Mouse (Mus musculus) stomach, embryonic 15.5 days (tissue): ENCODE data around the gene Itfg2. TPM values are rescaled to one million over a fixed set of nuclear protein-coding genes. Genes with fewer than 3 reads are reported as not detected.

ENCODE experiments used
- ATAC-seq: fragments of 200-750 bp; cut with Nextera tagmentation; 2 replicates; pipeline ENCODE4 v1.8.0; 2017; ENCODE audit warnings: low read depth, moderate number of reproducible peaks, moderate TSS enrichment; ENCODE audit not compliant: insufficient read depth, low FRiP score
- H3K27ac ChIP-seq: fragments of 300-500 bp; sonication (generic); 2 replicates; pipeline ENCODE4 v1.5.1; 2015; ENCODE audit warnings: mild to moderate bottlenecking, inconsistent platforms
- H3K27me3 ChIP-seq: fragments of 300-500 bp; sonication (generic); replicated peaks from 2 replicates; pipeline ENCODE4 v1.6.1; 2015; ENCODE audit warnings: inconsistent platforms
- H3K36me3 ChIP-seq: fragments of 300-500 bp; sonication (generic); 2 replicates; pipeline ENCODE4 v1.6.1; 2015; ENCODE audit warnings: inconsistent platforms
- H3K4me1 ChIP-seq: fragments of 300-500 bp; sonication (generic); 2 replicates; pipeline ENCODE4 v1.6.1; 2015; ENCODE audit warnings: inconsistent platforms
- H3K4me2 ChIP-seq: fragments of 300-500 bp; sonication (generic); 2 replicates; pipeline ENCODE4 v1.6.1; 2015; ENCODE audit warnings: mild to moderate bottlenecking, inconsistent platforms
- H3K4me3 ChIP-seq: fragments of 300-500 bp; sonication (generic); replicated peaks from 2 replicates; pipeline ENCODE4 v1.5.1; 2015; ENCODE audit warnings: inconsistent platforms
- H3K9ac ChIP-seq: fragments of 300-500 bp; sonication (generic); 2 replicates; pipeline ENCODE4 v1.6.1; 2015; ENCODE audit warnings: inconsistent platforms
- H3K9me3 ChIP-seq: fragments of 300-500 bp; sonication (generic); 2 replicates; pipeline ENCODE4 v1.6.1; 2016; ENCODE audit warnings: inconsistent platforms
- WGBS: fragments of 180-500 bp; shearing (Covaris S2); methylation state at CpG from one replicate; pipeline ENCODE4 v1.1.7; 2015; 5-methylcytosine and 5-hydroxymethylcytosine counted together
- polyA plus RNA-seq: library from polyadenylated mRNA; unstranded; fragments of >200 nt; fragmentation: Nextera tagmentation; extraction: Ambion mirVana; gene quantifications from 2 replicates; pipeline ENCODE4 v1.2.1, GENCODE M21; 2015

Gene Itfg2
- polyA plus RNA-seq, 1 experiment from 2014 or later, result 29.0 TPM

GRCm38 (mm10) chr6:128376371-128377085, 48.2 kb downstream of the Itfg2 start:
- Histone ChIP-seq H3K4me1 (no peaks in the 10 kb centered on the region), H3K27me3 (no peaks in the 10 kb centered on the region), H3K27ac (0 out of 2 replicates have a peak overlapping the region, but pooled peaks have one; percentile 48), H3K36me3 (peaks cover 41% of the 10 kb centered on the region), H3K9me3 (no peaks in the 10 kb centered on the region), H3K4me3 (no peak overlapping the region), H3K9ac (no peak overlapping the region), H3K4me2 (no peak overlapping the region)
- ATAC-seq, result no peak
- 81% methylated on average over 17 of the region's 17 CpGs for WGBS

GRCm38 (mm10) chr6:128375192-128375591, 49.5 kb downstream of the Itfg2 start, which contains the start of the genes Tex52 and Gm44596:
Gene Tex52 (plus strand): TSS chr6:128375456.
Gene Gm44596 (plus strand): TSS chr6:128375503.
- H3K4me2 ChIP-seq, result no peak within 1 kb of the TSS
- H3K9ac ChIP-seq, result no peak within 1 kb of the TSS
- no peaks in the 10 kb centered on the region for H3K27me3 ChIP-seq
- no peak within 1 kb of the TSS for H3K4me3 ChIP-seq
- H3K4me1 ChIP-seq, result no peaks in the 10 kb centered on the region
- H3K36me3 ChIP-seq, result peaks cover 54% of the 10 kb centered on the region
- 0 out of 2 replicates have a peak within 1 kb of the TSS, but pooled peaks have one; percentile 48 for H3K27ac ChIP-seq
- no peaks in the 10 kb centered on the region for H3K9me3 ChIP-seq
- WGBS, result 50% methylated on average over 6 of the region's 6 CpGs
- ATAC-seq, result no peak

GRCm38 (mm10) chr6:128370040-128370439, 54.7 kb downstream of the Itfg2 start:
- no peak for ATAC-seq
- Histone ChIP-seq H3K27me3 (no peaks in the 10 kb centered on the region), H3K4me3 (no peak overlapping the region)

GRCm38 (mm10) chr6:128366466-128366865, 58.3 kb downstream of the Itfg2 start:
- H3K4me1 ChIP-seq, result peaks cover 8% of the 10 kb centered on the region
- peaks cover 36% of the 10 kb centered on the region for H3K36me3 ChIP-seq
- H3K27me3 ChIP-seq, result no peaks in the 10 kb centered on the region
- no peaks in the 10 kb centered on the region for H3K9me3 ChIP-seq
- 93% methylated on average over 5 of the region's 5 CpGs for WGBS
- no peak overlapping the region for H3K4me2 ChIP-seq
- H3K27ac ChIP-seq, result no peak overlapping the region
- no peak for ATAC-seq
- H3K9ac ChIP-seq, result no peak overlapping the region
- no peak overlapping the region for H3K4me3 ChIP-seq

More at GRCm38 (mm10) chr6:128370040-128370439, 54.7 kb downstream of the Itfg2 start:
- Histone ChIP-seq H3K9me3 (no peaks in the 10 kb centered on the region), H3K4me2 (no peak overlapping the region), H3K27ac (no peak overlapping the region), H3K9ac (no peak overlapping the region), H3K36me3 (peaks cover 70% of the 10 kb centered on the region), H3K4me1 (no peaks in the 10 kb centered on the region)
- 88% methylated on average over 5 of the region's 5 CpGs for WGBS

GRCm38 (mm10) chr6:128364721-128365120, 60.0 kb downstream of the Itfg2 start:
- H3K4me1 ChIP-seq, result peaks cover 14% of the 10 kb centered on the region
- no peak overlapping the region for H3K9ac ChIP-seq
- H3K36me3 ChIP-seq, result peaks cover 19% of the 10 kb centered on the region
- no peak overlapping the region for H3K4me3 ChIP-seq
- H3K9me3 ChIP-seq, result no peaks in the 10 kb centered on the region
- H3K27ac ChIP-seq, result no peak overlapping the region
- 67% methylated on average over 6 of the region's 6 CpGs for WGBS
- H3K4me2 ChIP-seq, result no peak overlapping the region
- no peaks in the 10 kb centered on the region for H3K27me3 ChIP-seq
- ATAC-seq, result no peak

GRCm38 (mm10) chr6:128363007-128363825, 61.5 kb downstream of the Itfg2 start:
- Histone ChIP-seq H3K9me3 (no peaks in the 10 kb centered on the region), H3K9ac (peak overlapping the region; percentile 82), H3K4me1 (peaks cover 14% of the 10 kb centered on the region), H3K4me3 (peak overlapping the region; percentile 94), H3K36me3 (peaks cover 22% of the 10 kb centered on the region), H3K4me2 (peak overlapping the region; percentile 84), H3K27ac (peak overlapping the region; percentile 96), H3K27me3 (no peaks in the 10 kb centered on the region)
- peak; percentile 23; the same call in 1 of the 2 replicates for ATAC-seq
- WGBS, result 1% methylated on average over 44 of the region's 46 CpGs

- peak within 1 kb of the TSS; percentile 94 for H3K4me3 ChIP-seq
- H3K36me3 ChIP-seq, result peaks cover 22% of the 10 kb centered on the region
- peak within 1 kb of the TSS; percentile 96 for H3K27ac ChIP-seq
- H3K4me2 ChIP-seq, result peak within 1 kb of the TSS; percentile 84
- H3K27me3 ChIP-seq, result no peaks in the 10 kb centered on the region
- WGBS, result under 1% methylated on average over 56 of the region's 76 CpGs
- no peaks in the 10 kb centered on the region for H3K9me3 ChIP-seq
- H3K9ac ChIP-seq, result peak within 1 kb of the TSS; percentile 82
- peaks cover 14% of the 10 kb centered on the region for H3K4me1 ChIP-seq
- peak; percentile 89 for ATAC-seq
Observed at GRCm38 (mm10) chr6:128362381-128363006, 62.2 kb downstream of the Itfg2 start, which contains the start of the genes Rhno1 and Foxm1. Gene Rhno1 (minus strand): TSS chr6:128362911. Gene Foxm1 (plus strand): TSS chr6:128362967.

GRCm38 (mm10) chr6:128361901-128362300, 62.8 kb downstream of the Itfg2 start:
- Histone ChIP-seq H3K9me3 (no peaks in the 10 kb centered on the region), H3K4me2 (peak overlapping the region; percentile 84), H3K4me3 (peak overlapping the region; percentile 94), H3K27me3 (no peaks in the 10 kb centered on the region), H3K4me1 (peaks cover 14% of the 10 kb centered on the region), H3K9ac (peak overlapping the region; percentile 82), H3K27ac (peak overlapping the region; percentile 96), H3K36me3 (peaks cover 19% of the 10 kb centered on the region)
- ATAC-seq, result no peak
- WGBS, result 12% methylated on average over 9 of the region's 9 CpGs

Other genes with a start within 250 kb of the Itfg2 start
- gene Tead4, start 124.1 kb downstream of the Itfg2 start, polyA plus RNA-seq, result 1.6 and 2.8 TPM in 2 replicates
- gene Tulp3, start 69.1 kb downstream of the Itfg2 start, polyA plus RNA-seq, result 14.6 and 15.8 TPM in 2 replicates
- 96.8 and 102 TPM in 2 replicates for gene Rhno1, start 62.0 kb downstream of the Itfg2 start, polyA plus RNA-seq
- gene Foxm1, start 62.0 kb downstream of the Itfg2 start, polyA plus RNA-seq, result 23.2 and 27.3 TPM in 2 replicates
- gene Tex52, start 49.5 kb downstream of the Itfg2 start, polyA plus RNA-seq, result 0.28 and 0.31 TPM in 2 replicates
- not detected in 2 replicates for gene Gm44596, start 49.4 kb downstream of the Itfg2 start, polyA plus RNA-seq
- gene Nrip2, start 25.6 kb downstream of the Itfg2 start, polyA plus RNA-seq, result 4.7 and 5.3 TPM in 2 replicates
- gene Fkbp4, start 13.7 kb upstream of the Itfg2 start, polyA plus RNA-seq, result 407 and 470 TPM in 2 replicates
- 3.4 and 10.6 TPM in 2 replicates for gene Pzp, start 101.8 kb upstream of the Itfg2 start, polyA plus RNA-seq
- 3.3 and 6.4 TPM in 2 replicates for gene A2ml1, start 156.7 kb upstream of the Itfg2 start, polyA plus RNA-seq
- gene Klrb1a, start 198.6 kb upstream of the Itfg2 start, polyA plus RNA-seq, result not detected in 2 replicates
- gene Clec2h, start 237.5 kb upstream of the Itfg2 start, polyA plus RNA-seq, result 2.0 and 3.9 TPM in 2 replicates